Mouse (Mus musculus) central nervous system, embryonic 18 days (tissue): Measurements from ENCODE around the gene Fam221a. TPM values are rescaled to one million over a fixed set of nuclear protein-coding genes. Genes with fewer than 3 reads are reported as not detected.

Experiments used
- polyA plus RNA-seq: library from polyadenylated mRNA; depleted of rRNA; stranded (reverse); fragments of >200 nt; gene quantifications from 2 replicates; pipeline ENCODE4 v1.2.3, GENCODE M21; 2012; rRNA removed

Fam221a gene
- 6.5 and 7.2 TPM in 2 replicates for polyA plus RNA-seq

GRCm38 (mm10) chr6:49367159-49368054 is at the start of gene Fam221a:
TSS of gene Fam221a (plus strand) at chr6:49367739.

GRCm38 (mm10) chr6:49318966-49319594 is 48.5 kb upstream of the Fam221a start, which contains the start of gene Ccdc126:
TSS of gene Ccdc126 (plus strand) at chr6:49319274.

GRCm38 (mm10) chr6:49395316-49395715 is 27.8 kb downstream of the Fam221a start, which contains the start of gene Stk31:
TSS of gene Stk31 (plus strand) at chr6:49395604.

Other genes with a start within 250 kb of the Fam221a start
- gene Igf2bp3, start 152.8 kb upstream of the Fam221a start, polyA plus RNA-seq = 9.0 and 10.2 TPM in 2 replicates
- 206 and 224 TPM in 2 replicates for gene Tra2a, start 103.7 kb upstream of the Fam221a start, polyA plus RNA-seq
- gene Ccdc126, start 48.5 kb upstream of the Fam221a start, polyA plus RNA-seq = 6.9 and 7.1 TPM in 2 replicates
- 0.06 and 0.08 TPM in 2 replicates for gene Stk31, start 27.9 kb downstream of the Fam221a start, polyA plus RNA-seq